Mouse (Mus musculus): ENCODE measurements around the gene Gm13084. TPM values are rescaled to one million over a fixed set of nuclear protein-coding genes. Genes with fewer than 3 reads are reported as not detected.

The Gm13084 gene
- polyA plus RNA-seq (2015; fragmentation: Illumina TruSeq; extraction: RNeasy Lipid Tissue Mini Kit (QIAGEN cat#74804); ENCODE audit: low read depth, low replicate concordance), result not detected

GRCm38 (mm10) chr4:143815993-143816392 lies at the start of gene Gm13084:
TSS of gene Gm13084 (minus strand) at chr4:143816093.

GRCm38 (mm10) chr4:143846197-143846596 lies 30.3 kb upstream of the Gm13084 start, which contains the start of gene Gm13103:
TSS of gene Gm13103 (plus strand) at chr4:143846497.

GRCm38 (mm10) chr4:143789052-143789451 lies 26.8 kb downstream of the Gm13084 start, which contains the start of gene Gm13023:
TSS of gene Gm13023 (plus strand) at chr4:143789352.

Other genes starting within 250 kb of the Gm13084 start
- gene Gm13083, start 201.1 kb downstream of the Gm13084 start, polyA plus RNA-seq (2015; fragmentation: Illumina TruSeq; extraction: RNeasy Lipid Tissue Mini Kit (QIAGEN cat#74804); ENCODE audit: low read depth, low replicate concordance), result not detected
- gene Gm13088, start 158.8 kb downstream of the Gm13084 start, polyA plus RNA-seq (2015; fragmentation: Illumina TruSeq; extraction: RNeasy Lipid Tissue Mini Kit (QIAGEN cat#74804); ENCODE audit: low read depth, low replicate concordance), result not detected
- gene Gm13089, start 113.4 kb downstream of the Gm13084 start, polyA plus RNA-seq (2015; fragmentation: Illumina TruSeq; extraction: RNeasy Lipid Tissue Mini Kit (QIAGEN cat#74804); ENCODE audit: low read depth, low replicate concordance), result not detected
- not detected for gene Gm13078, start 96.6 kb downstream of the Gm13084 start, polyA plus RNA-seq (2015; fragmentation: Illumina TruSeq; extraction: RNeasy Lipid Tissue Mini Kit (QIAGEN cat#74804); ENCODE audit: low read depth, low replicate concordance)
- not detected for gene Gm13023, start 26.7 kb downstream of the Gm13084 start, polyA plus RNA-seq (2015; fragmentation: Illumina TruSeq; extraction: RNeasy Lipid Tissue Mini Kit (QIAGEN cat#74804); ENCODE audit: low read depth, low replicate concordance)
- not detected for gene Gm13103, start 30.4 kb upstream of the Gm13084 start, polyA plus RNA-seq (2015; fragmentation: Illumina TruSeq; extraction: RNeasy Lipid Tissue Mini Kit (QIAGEN cat#74804); ENCODE audit: low read depth, low replicate concordance)
- not detected for gene Pramef6, start 84.3 kb upstream of the Gm13084 start, polyA plus RNA-seq (2015; fragmentation: Illumina TruSeq; extraction: RNeasy Lipid Tissue Mini Kit (QIAGEN cat#74804); ENCODE audit: low read depth, low replicate concordance)
- gene Pramef25, start 134.9 kb upstream of the Gm13084 start, polyA plus RNA-seq (2015; fragmentation: Illumina TruSeq; extraction: RNeasy Lipid Tissue Mini Kit (QIAGEN cat#74804); ENCODE audit: low read depth, low replicate concordance), result not detected
- gene Gm13101, start 150.9 kb upstream of the Gm13084 start, polyA plus RNA-seq (2015; fragmentation: Illumina TruSeq; extraction: RNeasy Lipid Tissue Mini Kit (QIAGEN cat#74804); ENCODE audit: low read depth, low replicate concordance), result not detected
- not detected for gene Pramef17, start 178.3 kb upstream of the Gm13084 start, polyA plus RNA-seq (2015; fragmentation: Illumina TruSeq; extraction: RNeasy Lipid Tissue Mini Kit (QIAGEN cat#74804); ENCODE audit: low read depth, low replicate concordance)
- not detected for gene Pramel4, start 243.0 kb upstream of the Gm13084 start, polyA plus RNA-seq (2015; fragmentation: Illumina TruSeq; extraction: RNeasy Lipid Tissue Mini Kit (QIAGEN cat#74804); ENCODE audit: low read depth, low replicate concordance)

Measured in brain, adult 10 weeks (tissue).